Mouse (Mus musculus): Measurements from ENCODE around the gene Tgif1. TPM values are rescaled to one million over a fixed set of nuclear protein-coding genes. Genes with fewer than 3 reads are reported as not detected.
"Not testable (repeated sequence)": the region's sequence is repeated elsewhere in the genome, so short reads cannot be mapped to it uniquely, and the experiment has no call there.

The Tgif1 gene
- polyA plus RNA-seq, 2 experiments, result 5.0 to 7.0 TPM

- Histone ChIP-seq H3K4me1 (replicated peaks; ENCODE audit: control insufficient read depth in 2 of 2, insufficient read depth in 2 of 2, low read length in 1 of 2) (no peaks in the 10 kb centered on the region; a peak in 1 of 4 replicates), H3K4me2 (ENCODE audit: low read depth) (no peak overlapping the region), H3K36me3 (replicated peaks; ENCODE audit: control insufficient read depth, insufficient read depth, low read depth) (no peaks in the 10 kb centered on the region), H3K9ac (replicated peaks) (no peak overlapping the region), H3K27me3 (ENCODE audit: control insufficient read depth, insufficient read depth, low read length) (peaks cover 6% of the 10 kb centered on the region), H3K27ac (no peak overlapping the region), H3K9me3 (ENCODE audit: control insufficient read depth, low read length) (no peaks in the 10 kb centered on the region), H3K4me3 (ENCODE audit: insufficient read depth in 1 of 2, low read depth in 2 of 2, low read length in 2 of 2) (no peak overlapping the region)
- TF ChIP-seq CTCF (IDR thresholded peaks at IDR 0.05; ENCODE audit: low read depth) (no peak), EP300 (IDR thresholded peaks at IDR 0.05; ENCODE audit: low read depth) (no peak)
- 70% methylated on average over 23 of the region's 23 CpGs for WGBS (ENCODE audit: insufficient replicate concordance)
- DNase-seq (ENCODE audit: low read depth in 3 of 3, low spot score in 3 of 3), result no peak
- no peak for ATAC-seq (ENCODE audit: insufficient read depth)
These were observed 23.2 kb downstream of the Tgif1 start for GRCm38 (mm10) chr17:70829943-70830715.

DNA sequence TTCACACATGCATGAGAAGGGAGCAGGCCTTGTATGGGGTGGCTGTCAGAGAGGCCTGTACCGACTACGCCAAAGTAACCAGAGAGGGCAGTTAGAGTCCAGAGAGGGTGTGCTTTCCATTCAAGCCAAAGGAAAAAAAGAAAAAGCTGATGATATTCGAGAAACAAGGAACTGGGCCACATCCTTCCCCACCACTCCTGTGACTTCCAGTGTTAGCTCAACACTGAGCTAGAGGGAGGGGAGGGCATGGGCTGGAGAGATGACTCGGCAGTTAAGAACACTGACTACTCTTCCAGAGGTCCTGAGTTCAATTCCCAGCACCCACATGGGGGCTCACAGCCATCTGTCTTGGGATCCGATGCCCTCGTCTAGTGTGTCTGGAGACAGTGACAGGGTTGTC is 24.1 kb downstream of the Tgif1 start:
- Histone ChIP-seq H3K27me3 (ENCODE audit: control insufficient read depth, insufficient read depth, low read length) (no peaks in the 10 kb centered on the region), H3K9me3 (ENCODE audit: control insufficient read depth, low read length) (no peaks in the 10 kb centered on the region), H3K9ac (replicated peaks) (no peak overlapping the region), H3K4me3 (ENCODE audit: insufficient read depth in 1 of 2, low read depth in 2 of 2, low read length in 2 of 2) (no peak overlapping the region), H3K27ac (no peak overlapping the region), H3K4me1 (replicated peaks; ENCODE audit: control insufficient read depth in 2 of 2, insufficient read depth in 2 of 2, low read length in 1 of 2) (no peaks in the 10 kb centered on the region; a peak in 1 of 4 replicates), H3K36me3 (replicated peaks; ENCODE audit: control insufficient read depth, insufficient read depth, low read depth) (no peaks in the 10 kb centered on the region), H3K4me2 (ENCODE audit: low read depth) (no peak overlapping the region)
- 59% methylated on average over 6 of the region's 6 CpGs for WGBS (ENCODE audit: insufficient replicate concordance)
- DNase-seq (ENCODE audit: low read depth in 3 of 3, low spot score in 3 of 3) (no peak), ATAC-seq (ENCODE audit: insufficient read depth) (no peak)
- TF ChIP-seq EP300 (IDR thresholded peaks at IDR 0.05; ENCODE audit: low read depth), result no peak
- no peak for TF ChIP-seq CTCF (IDR thresholded peaks at IDR 0.05; ENCODE audit: low read depth)

GRCm38 (mm10) chr17:70828569-70828968 is 24.8 kb downstream of the Tgif1 start:
- Histone ChIP-seq H3K4me2 (ENCODE audit: low read depth) (no peak overlapping the region), H3K9me3 (ENCODE audit: control insufficient read depth, low read length) (no peaks in the 10 kb centered on the region), H3K36me3 (replicated peaks; ENCODE audit: control insufficient read depth, insufficient read depth, low read depth) (no peaks in the 10 kb centered on the region), H3K4me1 (replicated peaks; ENCODE audit: control insufficient read depth in 2 of 2, insufficient read depth in 2 of 2, low read length in 1 of 2) (no peaks in the 10 kb centered on the region; a peak in 1 of 4 replicates), H3K9ac (replicated peaks) (no peak overlapping the region), H3K27me3 (ENCODE audit: control insufficient read depth, insufficient read depth, low read length) (no peaks in the 10 kb centered on the region), H3K27ac (no peak overlapping the region), H3K4me3 (ENCODE audit: insufficient read depth in 1 of 2, low read depth in 2 of 2, low read length in 2 of 2) (no peak overlapping the region)
- DNase-seq (ENCODE audit: low read depth in 3 of 3, low spot score in 3 of 3) (no peak), ATAC-seq (ENCODE audit: insufficient read depth) (no peak)
- TF ChIP-seq EP300 (IDR thresholded peaks at IDR 0.05; ENCODE audit: low read depth), result no peak
- TF ChIP-seq CTCF (IDR thresholded peaks at IDR 0.05; ENCODE audit: low read depth), result no peak
- WGBS (ENCODE audit: insufficient replicate concordance), result 56% methylated on average over 2 of the region's 2 CpGs

- Histone ChIP-seq H3K4me2 (ENCODE audit: low read depth) (no peak overlapping the region), H3K27me3 (ENCODE audit: control insufficient read depth, insufficient read depth, low read length) (no peaks in the 10 kb centered on the region), H3K9me3 (ENCODE audit: control insufficient read depth, low read length) (no peaks in the 10 kb centered on the region), H3K36me3 (replicated peaks; ENCODE audit: control insufficient read depth, insufficient read depth, low read depth) (no peaks in the 10 kb centered on the region), H3K4me3 (ENCODE audit: insufficient read depth in 1 of 2, low read depth in 2 of 2, low read length in 2 of 2) (no peak overlapping the region), H3K9ac (replicated peaks) (no peak overlapping the region), H3K4me1 (replicated peaks; ENCODE audit: control insufficient read depth in 2 of 2, insufficient read depth in 2 of 2, low read length in 1 of 2) (no peaks in the 10 kb centered on the region; a peak in 1 of 4 replicates), H3K27ac (no peak overlapping the region)
- ATAC-seq (ENCODE audit: insufficient read depth) (no peak), DNase-seq (ENCODE audit: low read depth in 3 of 3, low spot score in 3 of 3) (no peak)
- TF ChIP-seq CTCF (IDR thresholded peaks at IDR 0.05; ENCODE audit: low read depth), result no peak
- WGBS (ENCODE audit: insufficient replicate concordance), result 53% methylated on average over 4 of the region's 4 CpGs
These were observed 25.2 kb downstream of the Tgif1 start for GRCm38 (mm10) chr17:70828180-70828528.

DNA sequence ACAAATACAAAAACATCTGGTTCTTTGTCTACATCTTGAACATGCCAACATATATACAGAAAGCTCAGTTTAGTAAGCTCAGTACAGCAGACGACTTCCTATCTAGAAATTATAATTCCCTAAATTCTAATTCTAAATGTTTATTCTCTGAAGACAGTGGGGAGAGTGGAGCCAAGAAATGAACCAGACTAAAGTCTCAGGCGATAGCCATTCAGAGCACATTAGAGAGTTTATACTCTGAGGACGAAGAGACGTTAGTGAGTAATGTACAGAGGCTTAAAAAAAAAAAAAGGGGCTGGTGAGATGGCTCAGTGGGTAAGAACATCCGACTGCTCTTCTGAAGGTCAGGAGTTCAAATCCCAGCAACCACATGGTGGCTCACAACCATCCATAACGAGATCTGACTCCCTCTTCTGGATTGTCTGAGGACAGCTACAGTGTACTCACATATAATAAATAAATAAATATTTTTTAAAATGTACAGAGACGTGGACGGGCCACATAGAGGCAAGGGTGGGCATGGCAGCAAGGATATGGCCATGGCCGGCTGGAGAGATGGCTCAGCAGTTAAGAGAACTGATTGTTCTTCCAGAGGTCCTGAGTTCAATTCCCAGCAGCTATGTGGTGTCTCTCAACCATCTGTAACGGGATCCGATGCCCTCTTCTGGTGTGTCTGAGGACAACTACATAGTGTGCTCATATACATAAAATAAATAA is 25.7 kb downstream of the Tgif1 start:
- not testable (repeated sequence) for H3K4me2 ChIP-seq (ENCODE audit: low read depth); H3K27me3 ChIP-seq (ENCODE audit: control insufficient read depth, insufficient read depth, low read length); H3K4me1 ChIP-seq (replicated peaks; ENCODE audit: control insufficient read depth in 2 of 2, insufficient read depth in 2 of 2, low read length in 1 of 2); DNase-seq (ENCODE audit: low read depth in 3 of 3, low spot score in 3 of 3); H3K9ac ChIP-seq (replicated peaks); H3K9me3 ChIP-seq (ENCODE audit: control insufficient read depth, low read length); ATAC-seq (ENCODE audit: insufficient read depth); H3K4me3 ChIP-seq (ENCODE audit: insufficient read depth in 1 of 2, low read depth in 2 of 2, low read length in 2 of 2); H3K36me3 ChIP-seq (replicated peaks; ENCODE audit: control insufficient read depth, insufficient read depth, low read depth); H3K27ac ChIP-seq
- WGBS (ENCODE audit: insufficient replicate concordance), result 58% methylated on average over 11 of the region's 11 CpGs

All from liver, embryonic 14.5 days (tissue).